Mouse (Mus musculus): Measurements from ENCODE around the gene Btg2. TPM values are rescaled to one million over a fixed set of nuclear protein-coding genes. Genes with fewer than 3 reads are reported as not detected.

The Btg2 gene
- polyA plus RNA-seq, 1 experiment: 4.5 TPM

DNA sequence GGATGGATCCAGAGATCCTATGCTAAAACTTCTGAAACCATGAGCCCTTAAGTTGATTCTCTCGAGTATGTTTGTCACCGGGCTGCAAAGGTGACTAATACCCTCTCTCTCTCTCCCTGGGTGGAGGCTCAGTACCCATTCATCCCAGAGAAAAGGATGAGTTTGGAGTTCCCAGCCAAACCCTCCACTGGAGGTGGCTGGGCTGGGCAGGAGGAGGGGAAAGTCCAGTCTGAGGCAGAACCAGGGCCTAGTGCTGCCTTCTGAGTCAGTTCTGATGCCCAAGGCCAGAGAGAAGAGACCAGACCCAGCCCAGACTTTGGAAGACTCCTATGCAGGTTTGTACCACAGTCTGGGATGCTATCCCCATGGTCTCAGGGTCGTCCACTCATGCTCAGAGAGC lies 22.7 kb upstream of the Btg2 start:
- no peak for TF ChIP-seq GATA1 (IDR thresholded peaks at IDR 0.05; ENCODE audit: low read length)

DNA sequence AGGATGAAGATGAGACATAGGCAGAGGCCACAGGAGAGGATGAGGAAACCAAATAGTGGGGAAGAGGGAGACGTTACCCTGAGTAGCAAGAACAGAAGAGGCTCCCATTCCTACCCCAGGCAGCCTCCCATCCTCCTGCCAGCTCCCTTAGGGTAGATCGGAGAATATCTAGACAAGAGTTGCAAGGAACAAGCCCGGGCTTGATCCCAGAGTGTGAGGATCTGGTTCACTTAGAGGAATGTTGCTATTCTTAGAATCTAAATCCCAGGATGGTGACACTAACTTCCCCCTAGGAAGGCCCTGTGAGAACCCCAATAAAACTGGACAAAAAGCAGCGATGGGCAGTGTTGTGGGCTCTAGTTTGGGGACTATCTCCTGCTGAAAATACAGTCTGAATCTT lies 22.0 kb upstream of the Btg2 start:
- TF ChIP-seq GATA1 (IDR thresholded peaks at IDR 0.05; ENCODE audit: low read length): no peak

GRCm38 (mm10) chr1:134100401-134100800 lies 21.5 kb upstream of the Btg2 start:
- TF ChIP-seq GATA1 (IDR thresholded peaks at IDR 0.05; ENCODE audit: low read length): no peak

GRCm38 (mm10) chr1:134099516-134100235 lies 20.8 kb upstream of the Btg2 start:
- no peak for TF ChIP-seq GATA1 (IDR thresholded peaks at IDR 0.05; ENCODE audit: low read length)

GRCm38 (mm10) chr1:134098726-134099515 lies 20.0 kb upstream of the Btg2 start:
- TF ChIP-seq GATA1 (IDR thresholded peaks at IDR 0.05; ENCODE audit: low read length): no peak

- TF ChIP-seq GATA1 (IDR thresholded peaks at IDR 0.05; ENCODE audit: low read length): no peak
Measured at GRCm38 (mm10) chr1:134097956-134098725, 19.2 kb upstream of the Btg2 start.

DNA sequence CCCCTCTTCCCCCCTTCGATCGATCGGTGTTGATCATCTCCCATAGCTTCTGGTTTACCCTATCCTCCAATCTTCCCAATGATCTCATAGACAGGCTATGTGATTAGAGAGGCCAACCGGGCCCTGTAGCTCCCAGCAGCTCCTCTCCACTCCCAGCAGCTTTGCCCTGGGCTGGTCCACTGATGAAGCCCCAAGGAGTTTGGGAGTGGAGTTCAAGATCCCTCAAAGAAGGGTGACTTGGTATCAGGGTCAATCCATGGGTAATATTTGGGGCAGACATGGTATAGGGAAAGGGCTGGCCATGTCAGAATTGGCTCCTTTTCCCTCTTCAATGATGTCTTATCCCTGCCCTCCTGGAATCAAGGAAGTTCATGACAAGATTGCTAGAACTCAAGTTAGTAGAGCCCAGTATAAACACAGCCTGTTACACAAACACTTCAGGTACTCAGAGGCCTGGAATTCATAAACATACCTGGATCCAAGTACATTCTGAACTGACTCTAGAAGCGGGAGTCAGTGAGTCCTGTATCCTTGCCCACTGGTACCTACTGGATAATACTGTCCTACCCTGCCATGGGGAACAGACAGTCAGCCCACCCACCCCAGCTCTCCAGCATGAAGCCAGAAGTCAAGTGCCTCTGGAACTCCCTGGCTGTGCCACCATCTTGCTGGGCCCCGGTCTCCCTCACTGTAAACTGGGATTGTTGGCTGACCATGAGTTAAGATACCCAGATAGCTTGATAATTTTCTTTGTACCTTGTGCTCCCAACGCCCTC lies 18.3 kb upstream of the Btg2 start:
- TF ChIP-seq GATA1 (IDR thresholded peaks at IDR 0.05; ENCODE audit: low read length): no peak

DNA sequence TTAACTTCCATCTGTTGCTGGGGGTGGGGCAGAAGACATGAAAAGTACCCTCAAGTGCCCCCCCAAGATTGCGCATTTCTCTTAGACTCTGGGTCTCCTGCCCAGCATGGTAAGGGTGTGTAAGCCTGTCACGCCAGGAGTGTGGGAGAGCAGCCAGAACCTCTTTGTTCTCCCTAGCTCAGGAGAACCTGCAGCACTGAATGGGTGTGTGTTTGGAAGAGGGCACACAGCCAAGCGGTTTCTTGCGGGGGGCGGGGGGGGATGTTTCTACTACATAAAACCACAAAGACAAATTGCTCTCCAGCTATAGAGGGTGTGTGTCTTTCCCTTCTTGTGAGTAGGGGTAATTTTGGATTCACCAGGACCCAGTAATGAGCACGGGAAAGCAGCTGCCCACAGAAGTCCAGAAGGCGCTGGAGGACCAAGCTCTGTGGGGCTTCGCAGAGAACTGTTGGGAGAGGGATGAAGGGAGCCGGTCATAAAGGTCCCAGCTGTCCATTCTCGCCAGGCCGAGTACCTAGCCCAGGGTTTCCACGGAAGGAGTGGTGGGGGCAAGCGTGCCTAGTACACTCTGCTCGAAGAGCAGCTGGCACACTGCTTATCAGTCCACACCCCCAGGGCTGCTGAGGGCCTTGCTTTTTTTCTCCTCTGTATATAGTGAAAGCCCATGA lies 17.5 kb upstream of the Btg2 start:
- TF ChIP-seq GATA1 (IDR thresholded peaks at IDR 0.05; ENCODE audit: low read length): no peak

DNA sequence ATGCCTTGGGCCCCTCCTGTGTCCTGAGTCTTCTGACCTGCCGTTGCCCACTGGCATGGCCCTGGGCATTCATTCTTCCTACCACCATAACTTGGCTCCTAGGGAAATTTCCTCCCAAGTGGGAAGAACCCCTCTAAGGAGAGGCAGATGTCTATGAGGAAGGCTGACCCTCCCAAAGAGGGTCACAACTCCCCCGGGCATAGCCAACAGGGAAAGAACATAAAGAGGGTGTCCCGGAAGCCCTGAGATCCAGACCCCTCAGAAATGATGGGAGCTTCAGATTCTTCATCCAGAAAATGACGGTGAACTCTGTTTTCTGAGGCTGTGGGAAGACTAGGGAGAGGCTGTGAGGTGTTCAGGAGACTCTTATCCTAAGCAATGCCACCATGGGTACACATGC lies 16.8 kb upstream of the Btg2 start:
- TF ChIP-seq GATA1 (IDR thresholded peaks at IDR 0.05; ENCODE audit: low read length): no peak

GRCm38 (mm10) chr1:134095033-134095612 lies 16.2 kb upstream of the Btg2 start:
- no peak for TF ChIP-seq GATA1 (IDR thresholded peaks at IDR 0.05; ENCODE audit: low read length)

GRCm38 (mm10) chr1:134093771-134094526 lies 15.0 kb upstream of the Btg2 start:
- TF ChIP-seq GATA1 (IDR thresholded peaks at IDR 0.05; ENCODE audit: low read length): no peak

DNA sequence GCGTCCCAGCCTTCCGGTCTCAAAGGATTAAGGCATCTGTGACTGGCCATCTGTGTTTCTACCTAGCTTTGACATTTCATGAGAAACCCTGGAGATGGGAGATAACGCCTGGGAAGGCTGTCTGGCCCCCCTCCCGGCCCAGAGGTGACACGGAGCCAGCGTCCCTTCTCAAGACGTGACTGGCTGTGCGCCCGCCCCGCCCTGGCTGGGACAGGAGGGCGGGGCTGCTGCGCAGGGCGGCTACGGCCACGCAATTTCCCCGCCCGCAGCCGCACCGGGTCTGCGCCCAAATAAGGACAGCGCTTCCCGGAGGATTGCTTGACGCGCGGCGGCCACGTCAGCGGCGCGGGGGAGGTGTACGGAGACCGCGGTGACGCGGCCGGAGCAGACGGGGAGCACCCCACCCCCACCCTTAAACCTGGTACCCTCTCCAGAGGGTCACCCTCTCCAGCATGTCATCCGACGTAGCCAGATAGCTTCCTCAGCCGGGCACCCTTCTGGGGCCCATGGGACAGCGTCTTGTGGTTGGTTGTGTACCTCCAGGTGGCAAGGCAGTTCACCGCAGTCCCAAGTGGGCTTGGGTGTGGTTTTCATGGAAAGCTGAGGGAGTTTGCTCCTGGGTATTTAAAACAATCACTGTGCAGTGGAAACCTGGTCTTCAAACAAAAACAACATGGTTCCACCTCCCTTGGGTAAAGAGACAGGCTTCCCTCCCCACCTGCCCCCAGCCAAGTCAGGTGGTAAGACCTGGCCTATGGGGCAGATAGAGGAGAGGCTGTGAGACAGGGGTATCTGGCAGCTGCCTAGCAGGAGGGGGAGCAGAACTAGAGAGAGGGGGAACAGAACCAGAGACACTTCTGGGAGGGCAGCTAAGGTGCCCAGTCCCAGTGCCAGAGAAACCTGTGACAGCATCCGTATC lies 14.2 kb upstream of the Btg2 start:
- TF ChIP-seq GATA1 (IDR thresholded peaks at IDR 0.05; ENCODE audit: low read length): peak; percentile 62

DNA sequence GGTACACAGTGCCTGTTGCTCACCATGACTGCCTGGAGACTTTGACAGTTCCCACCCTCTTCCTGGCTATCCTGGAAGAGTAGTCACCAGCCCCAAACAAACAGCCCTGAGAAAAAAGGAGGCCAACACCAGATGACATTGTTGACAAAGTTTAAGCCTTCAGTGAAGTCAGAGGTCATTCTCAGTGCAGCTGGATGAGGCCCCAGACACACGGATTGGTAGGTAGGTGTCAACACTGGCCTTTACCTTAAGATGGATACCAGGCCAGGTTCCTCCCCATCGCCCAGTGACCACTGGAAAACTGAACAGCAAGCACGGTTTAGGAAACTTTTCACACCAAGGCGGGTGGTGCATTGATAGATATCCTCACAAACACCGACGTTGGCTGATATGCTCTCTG lies 13.4 kb upstream of the Btg2 start:
- TF ChIP-seq GATA1 (IDR thresholded peaks at IDR 0.05; ENCODE audit: low read length): no peak
